Mouse (Mus musculus): ENCODE data around the gene Ncoa7. TPM values are rescaled to one million over a fixed set of nuclear protein-coding genes. Genes with fewer than 3 reads are reported as not detected.
"Not testable (repeated sequence)": the region's sequence is repeated elsewhere in the genome, so short reads cannot be mapped to it uniquely, and the experiment has no call there.

Ncoa7 gene
- polyA plus RNA-seq, 2 experiments, result 7.6 to 9.0 TPM

- DNase-seq (ENCODE audit: low spot score) (no peak), ATAC-seq (ENCODE audit: low FRiP score, low read depth) (no peak)
- H3K36me3 ChIP-seq (ENCODE audit: control insufficient read depth, insufficient read depth, low read length), result peaks cover 5% of the 10 kb centered on the region; the same call in 1 of the 2 replicates
- no peak overlapping the region for H3K27ac ChIP-seq (replicated peaks; ENCODE audit: low read depth, low read length)
- H3K4me3 ChIP-seq (replicated peaks; ENCODE audit: low read length), result no peak overlapping the region
- H3K27me3 ChIP-seq (ENCODE audit: control insufficient read depth, insufficient read depth, low read length), result no peaks in the 10 kb centered on the region
- no peaks in the 10 kb centered on the region for H3K4me1 ChIP-seq (ENCODE audit: control insufficient read depth, insufficient read depth, low read length)
- H3K4me2 ChIP-seq (replicated peaks; ENCODE audit: low read depth, low read length, severe bottlenecking), result no peak overlapping the region
- WGBS, result 88% methylated on average over 6 of the region's 6 CpGs
- TF ChIP-seq POLR2A (IDR thresholded peaks at IDR 0.05; ENCODE audit: borderline replicate concordance, extremely low read depth, insufficient read depth, insufficient read length), result no peak
- no peak overlapping the region for H3K9ac ChIP-seq (ENCODE audit: low read depth, low read length, severe bottlenecking)
- H3K9me3 ChIP-seq (ENCODE audit: control insufficient read depth, low read length), result no peaks in the 10 kb centered on the region
Measured at GRCm38 (mm10) chr10:30660564-30661328, 142.4 kb downstream of the Ncoa7 start.

GRCm38 (mm10) chr10:30655655-30656054 lies 147.5 kb downstream of the Ncoa7 start:
- peak; percentile 79 for ATAC-seq (ENCODE audit: low FRiP score, low read depth)
- H3K9ac ChIP-seq (ENCODE audit: low read depth, low read length, severe bottlenecking), result peak overlapping the region; percentile 44; the same call in 1 of the 2 replicates
- TF ChIP-seq POLR2A (IDR thresholded peaks at IDR 0.05; ENCODE audit: borderline replicate concordance, extremely low read depth, insufficient read depth, insufficient read length), result no peak
- no peaks in the 10 kb centered on the region for H3K27me3 ChIP-seq (ENCODE audit: control insufficient read depth, insufficient read depth, low read length)
- peaks cover 21% of the 10 kb centered on the region for H3K36me3 ChIP-seq (ENCODE audit: control insufficient read depth, insufficient read depth, low read length)
- H3K4me2 ChIP-seq (replicated peaks; ENCODE audit: low read depth, low read length, severe bottlenecking), result peak overlapping the region; percentile 36
- peak overlapping the region; percentile 14 for H3K4me3 ChIP-seq (replicated peaks; ENCODE audit: low read length)
- no peaks in the 10 kb centered on the region for H3K4me1 ChIP-seq (ENCODE audit: control insufficient read depth, insufficient read depth, low read length)
- H3K27ac ChIP-seq (replicated peaks; ENCODE audit: low read depth, low read length), result 0 out of 2 replicates have a peak overlapping the region, but pooled peaks have one; percentile 8
- 11% methylated on average over 5 of the region's 5 CpGs for WGBS
- H3K9me3 ChIP-seq (ENCODE audit: control insufficient read depth, low read length), result no peaks in the 10 kb centered on the region
- peak; percentile 25 for DNase-seq (ENCODE audit: low spot score)

- Histone ChIP-seq H3K4me1 (ENCODE audit: control insufficient read depth, insufficient read depth, low read length) (no peaks in the 10 kb centered on the region), H3K4me3 (replicated peaks; ENCODE audit: low read length) (no peak overlapping the region), H3K27ac (replicated peaks; ENCODE audit: low read depth, low read length) (no peak overlapping the region), H3K36me3 (ENCODE audit: control insufficient read depth, insufficient read depth, low read length) (peaks cover 16% of the 10 kb centered on the region), H3K9ac (ENCODE audit: low read depth, low read length, severe bottlenecking) (no peak overlapping the region), H3K9me3 (ENCODE audit: control insufficient read depth, low read length) (no peaks in the 10 kb centered on the region), H3K27me3 (ENCODE audit: control insufficient read depth, insufficient read depth, low read length) (no peaks in the 10 kb centered on the region), H3K4me2 (replicated peaks; ENCODE audit: low read depth, low read length, severe bottlenecking) (no peak overlapping the region)
- DNase-seq (ENCODE audit: low spot score), result no peak
- TF ChIP-seq POLR2A (IDR thresholded peaks at IDR 0.05; ENCODE audit: borderline replicate concordance, extremely low read depth, insufficient read depth, insufficient read length), result no peak
- ATAC-seq (ENCODE audit: low FRiP score, low read depth), result no peak
- 65% methylated on average over 2 of the region's 2 CpGs for WGBS
Measured at GRCm38 (mm10) chr10:30647681-30648080, 155.4 kb downstream of the Ncoa7 start.

- Histone ChIP-seq H3K9ac (ENCODE audit: low read depth, low read length, severe bottlenecking) (no peak overlapping the region), H3K9me3 (ENCODE audit: control insufficient read depth, low read length) (no peaks in the 10 kb centered on the region), H3K36me3 (ENCODE audit: control insufficient read depth, insufficient read depth, low read length) (no peaks in the 10 kb centered on the region), H3K4me1 (ENCODE audit: control insufficient read depth, insufficient read depth, low read length) (no peaks in the 10 kb centered on the region), H3K4me2 (replicated peaks; ENCODE audit: low read depth, low read length, severe bottlenecking) (no peak overlapping the region), H3K27me3 (ENCODE audit: control insufficient read depth, insufficient read depth, low read length) (no peaks in the 10 kb centered on the region), H3K4me3 (replicated peaks; ENCODE audit: low read length) (no peak overlapping the region), H3K27ac (replicated peaks; ENCODE audit: low read depth, low read length) (no peak overlapping the region)
- ATAC-seq (ENCODE audit: low FRiP score, low read depth), result no peak
- WGBS, result 76% methylated on average over 3 of the region's 3 CpGs
- no peak for DNase-seq (ENCODE audit: low spot score)
- no peak for TF ChIP-seq POLR2A (IDR thresholded peaks at IDR 0.05; ENCODE audit: borderline replicate concordance, extremely low read depth, insufficient read depth, insufficient read length)
Measured at GRCm38 (mm10) chr10:30638216-30638615, 164.9 kb downstream of the Ncoa7 start.

GRCm38 (mm10) chr10:30636474-30637154 lies 166.5 kb downstream of the Ncoa7 start:
- not testable (repeated sequence) for H3K4me1 ChIP-seq (ENCODE audit: control insufficient read depth, insufficient read depth, low read length); H3K27me3 ChIP-seq (ENCODE audit: control insufficient read depth, insufficient read depth, low read length); H3K36me3 ChIP-seq (ENCODE audit: control insufficient read depth, insufficient read depth, low read length); H3K9me3 ChIP-seq (ENCODE audit: control insufficient read depth, low read length); H3K27ac ChIP-seq (replicated peaks; ENCODE audit: low read depth, low read length); ATAC-seq (ENCODE audit: low FRiP score, low read depth); H3K4me3 ChIP-seq (replicated peaks; ENCODE audit: low read length); H3K4me2 ChIP-seq (replicated peaks; ENCODE audit: low read depth, low read length, severe bottlenecking); H3K9ac ChIP-seq (ENCODE audit: low read depth, low read length, severe bottlenecking); DNase-seq (ENCODE audit: low spot score)
- 57% methylated on average over 1 of the region's 1 CpGs for WGBS
